Mouse (Mus musculus) ES-E14 (cell line): ENCODE data around the gene Prss57. TPM values are rescaled to one million over a fixed set of nuclear protein-coding genes. Genes with fewer than 3 reads are reported as not detected.
A peak's percentile ranks its signal among the peaks of the same experiment; 100 is the strongest.

Experiments
- DNase-seq: peaks from one replicate; pipeline ENCODE4 v3.0.0-alpha.2; 2013; ENCODE audit warnings: low read depth, low spot score
- H3K27ac ChIP-seq: 2 replicates; pipeline ENCODE4 v1.5.1; 2012; ENCODE audit warnings: low read depth, mild to moderate bottlenecking, low read length, moderate library complexity, mixed read lengths; ENCODE audit not compliant: poor library complexity, insufficient read depth, severe bottlenecking
- H3K36me3 ChIP-seq: 2 replicates; pipeline ENCODE4 v1.6.1; 2012; ENCODE audit warnings: mild to moderate bottlenecking, low read length, moderate library complexity, mixed read lengths; ENCODE audit not compliant: control insufficient read depth, poor library complexity, insufficient read depth, severe bottlenecking
- H3K4me1 ChIP-seq, 2 experiments: fragments of 150-350 bp in 1 of 2; sonication (generic) in 1 of 2; 2 replicates each; pipeline ENCODE4 v1.6.1; 2012; ENCODE audit warnings: low read length in 2 of 2, mild to moderate bottlenecking in 1 of 2, mixed read lengths in 1 of 2; ENCODE audit not compliant: control insufficient read depth in 2 of 2, insufficient read depth in 2 of 2, poor library complexity in 1 of 2
- H3K4me3 ChIP-seq, 2 experiments: fragments of 150-350 bp in 1 of 2; sonication (generic) in 1 of 2; 2 replicates each; pipeline ENCODE4 v1.5.1; 2012; ENCODE audit warnings: low read length in 2 of 2, low read depth in 1 of 2, mild to moderate bottlenecking in 1 of 2, mixed read lengths in 1 of 2; ENCODE audit not compliant: insufficient read depth in 1 of 2, poor library complexity in 1 of 2, severe bottlenecking in 1 of 2
- H3K9ac ChIP-seq: 2 replicates; pipeline ENCODE4 v1.6.1; 2012; ENCODE audit warnings: low read depth, mild to moderate bottlenecking, low read length, mixed read lengths; ENCODE audit not compliant: poor library complexity, insufficient read depth, severe bottlenecking
- H3K9me3 ChIP-seq: fragments of 150-350 bp; sonication (generic); 2 replicates; pipeline ENCODE4 v1.6.1; 2012; ENCODE audit warnings: low read depth, mild to moderate bottlenecking, low read length; ENCODE audit not compliant: control insufficient read depth, insufficient read depth
- CHD2 ChIP-seq: IDR thresholded peaks from 2 replicates; pipeline ENCODE4 v1.6.1; 2014; ENCODE audit warnings: mild to moderate bottlenecking, low read depth, low read length, inconsistent platforms
- HCFC1 ChIP-seq: IDR thresholded peaks from 2 replicates; pipeline ENCODE4 v1.6.1; 2012; ENCODE audit warnings: low read length, inconsistent platforms, borderline replicate concordance; ENCODE audit not compliant: insufficient read depth
- MAFK ChIP-seq: IDR thresholded peaks from 2 replicates; pipeline ENCODE4 v1.6.1; 2014; ENCODE audit warnings: mild to moderate bottlenecking, low read depth, low read length, inconsistent platforms; ENCODE audit not compliant: insufficient read depth
- ZC3H11A ChIP-seq: IDR thresholded peaks from 2 replicates; pipeline ENCODE4 v1.6.1; 2012; ENCODE audit warnings: low read depth, mild to moderate bottlenecking, inconsistent platforms, low read length, borderline replicate concordance
- ZNF384 ChIP-seq: IDR thresholded peaks from 2 replicates; pipeline ENCODE4 v1.6.1; 2012; ENCODE audit warnings: low read depth, low read length, inconsistent platforms
- in situ Hi-C, 2 experiments: fragments of 600-800 bp; cut with MboI; formaldehyde crosslinking; loops; one replicate each; pipeline ENCODE4 v1.15.1; 2025; ENCODE audit warnings: low sequenced_read_pairs in 2 of 2, inconsistent platforms in 1 of 2; ENCODE audit not compliant: unreplicated experiment in 2 of 2
- total RNA-seq: library from RNA; depleted of rRNA; stranded (reverse); fragments of 300-350 nt; gene quantifications from 2 replicates; pipeline ENCODE4 v1.2.3, GENCODE M21; 2012

Gene Prss57
- total RNA-seq, 1 experiment = 0.27 TPM

GRCm38 (mm10) chr10:79822372-79822771 lies 31.6 kb upstream of the Prss57 start:
- Histone ChIP-seq H3K9ac (peak overlapping the region; percentile 35; the same call in 1 of the 2 replicates), H3K4me1 (peaks cover 4 to 34% of the 10 kb centered on the region in 2 experiments; a peak in 3 of 4 replicates), H3K36me3 (no peaks in the 10 kb centered on the region), H3K4me3 (no peak overlapping the region), H3K9me3 (no peaks in the 10 kb centered on the region), H3K27ac (no peak overlapping the region)
- no peak for TF ChIP-seq CHD2
- TF ChIP-seq HCFC1 = no peak
- no peak for TF ChIP-seq MAFK
- TF ChIP-seq ZC3H11A = no peak
- no peak for TF ChIP-seq ZNF384
- in situ Hi-C loops = no loop called here
- DNase-seq = no peak

- Histone ChIP-seq H3K4me1 (peaks cover 4 to 34% of the 10 kb centered on the region in 2 experiments; a peak in 3 of 4 replicates), H3K27ac (no peak overlapping the region), H3K36me3 (no peaks in the 10 kb centered on the region), H3K9me3 (no peaks in the 10 kb centered on the region), H3K4me3 (no peak overlapping the region), H3K9ac (no peak overlapping the region)
- in situ Hi-C loops = no loop called here
- TF ChIP-seq ZC3H11A = no peak
- TF ChIP-seq ZNF384 = no peak
- no peak for TF ChIP-seq HCFC1
- TF ChIP-seq MAFK = no peak
- no peak for TF ChIP-seq CHD2
- DNase-seq = no peak
Measured at GRCm38 (mm10) chr10:79821731-79822130, 31.0 kb upstream of the Prss57 start.

GRCm38 (mm10) chr10:79820782-79821181 lies 30.0 kb upstream of the Prss57 start, which contains the start of gene Misp:
Gene Misp, plus strand, starts transcription at chr10:79820989.
- TF ChIP-seq ZNF384 (peak; percentile 61), MAFK (no peak)
- H3K9me3 ChIP-seq = no peaks in the 10 kb centered on the region
- no peak within 1 kb of the TSS for H3K4me3 ChIP-seq
- no peaks in the 10 kb centered on the region for H3K36me3 ChIP-seq
- no peak within 1 kb of the TSS for H3K27ac ChIP-seq
- DNase-seq = no peak
- in situ Hi-C loops = no loop called here
- peaks cover 4 to 34% of the 10 kb centered on the region in 2 experiments; a peak in 3 of 4 replicates for H3K4me1 ChIP-seq
- no peak within 1 kb of the TSS for H3K9ac ChIP-seq

GRCm38 (mm10) chr10:79820277-79820676 lies 29.5 kb upstream of the Prss57 start:
- DNase-seq = no peak
- no peaks in the 10 kb centered on the region for H3K36me3 ChIP-seq
- peaks cover 4 to 34% of the 10 kb centered on the region in 2 experiments; a peak in 3 of 4 replicates for H3K4me1 ChIP-seq
- in situ Hi-C loops = no loop called here
- no peak overlapping the region for H3K9ac ChIP-seq
- no peaks in the 10 kb centered on the region for H3K9me3 ChIP-seq
- H3K27ac ChIP-seq = no peak overlapping the region
- no peak for TF ChIP-seq HCFC1
- no peak for TF ChIP-seq ZNF384
- no peak for TF ChIP-seq CHD2
- no peak for TF ChIP-seq MAFK
- TF ChIP-seq ZC3H11A = no peak
- H3K4me3 ChIP-seq = no peak overlapping the region

- H3K4me3 ChIP-seq = no peak overlapping the region
- no peak for TF ChIP-seq ZC3H11A
- no peak for TF ChIP-seq CHD2
- no peak for TF ChIP-seq MAFK
- TF ChIP-seq HCFC1 = no peak
- no peak for TF ChIP-seq ZNF384
- H3K9ac ChIP-seq = no peak overlapping the region
- H3K9me3 ChIP-seq = no peaks in the 10 kb centered on the region
- DNase-seq = no peak
- in situ Hi-C loops = no loop called here
- H3K4me1 ChIP-seq = peaks cover 4 to 31% of the 10 kb centered on the region in 2 experiments; a peak in 3 of 4 replicates
- H3K27ac ChIP-seq = no peak overlapping the region
- H3K36me3 ChIP-seq = no peaks in the 10 kb centered on the region
Measured at GRCm38 (mm10) chr10:79819606-79820005, 28.8 kb upstream of the Prss57 start.
